Mouse (Mus musculus): ENCODE measurements around the gene Ctr9.

Ctr9 gene

GRCm38 (mm10) chr7:111014893-111015292 lies 13.9 kb upstream of the Ctr9 start:
- peak; percentile 93 for DNase-seq (ENCODE audit: low read depth, low spot score)
- Histone ChIP-seq H3K27me3 (ENCODE audit: control insufficient read depth, insufficient read depth, low read length, poor library complexity, severe bottlenecking) (no peaks in the 10 kb centered on the region), H3K36me3 (ENCODE audit: control insufficient read depth, insufficient read depth, low read length, poor library complexity, severe bottlenecking) (no peaks in the 10 kb centered on the region)

- no peak for DNase-seq (ENCODE audit: low read depth, low spot score)
- no peaks in the 10 kb centered on the region for H3K36me3 ChIP-seq (ENCODE audit: control insufficient read depth, insufficient read depth, low read length, poor library complexity, severe bottlenecking)
These were observed 13.0 kb upstream of the Ctr9 start for GRCm38 (mm10) chr7:111015731-111016130.

DNA sequence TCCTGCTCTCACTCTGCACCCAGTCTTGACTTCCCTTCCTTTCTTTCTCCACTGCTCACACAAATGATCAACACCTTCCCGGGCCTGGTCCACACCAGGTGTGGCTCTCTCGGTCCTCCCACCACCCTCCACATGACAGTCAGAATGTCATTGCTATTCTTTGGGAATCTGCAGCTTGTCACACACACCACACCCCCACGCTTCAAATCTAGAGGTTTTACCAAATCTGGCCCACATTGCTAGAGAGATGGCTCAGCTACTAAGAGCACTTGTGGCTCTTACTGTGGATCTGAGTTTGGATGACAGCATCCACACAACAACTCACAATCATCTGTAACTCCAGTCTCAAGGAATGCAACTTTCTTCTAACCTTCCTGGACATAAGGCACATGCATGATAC lies 11.8 kb upstream of the Ctr9 start:
- no peak for DNase-seq (ENCODE audit: low read depth, low spot score)
- H3K36me3 ChIP-seq (ENCODE audit: control insufficient read depth, insufficient read depth, low read length, poor library complexity, severe bottlenecking), result no peaks in the 10 kb centered on the region
- no peaks in the 10 kb centered on the region for H3K27me3 ChIP-seq (ENCODE audit: control insufficient read depth, insufficient read depth, low read length, poor library complexity, severe bottlenecking)

More at GRCm38 (mm10) chr7:111015731-111016130, 13.0 kb upstream of the Ctr9 start:
- no peaks in the 10 kb centered on the region for H3K27me3 ChIP-seq (ENCODE audit: control insufficient read depth, insufficient read depth, low read length, poor library complexity, severe bottlenecking)

DNA sequence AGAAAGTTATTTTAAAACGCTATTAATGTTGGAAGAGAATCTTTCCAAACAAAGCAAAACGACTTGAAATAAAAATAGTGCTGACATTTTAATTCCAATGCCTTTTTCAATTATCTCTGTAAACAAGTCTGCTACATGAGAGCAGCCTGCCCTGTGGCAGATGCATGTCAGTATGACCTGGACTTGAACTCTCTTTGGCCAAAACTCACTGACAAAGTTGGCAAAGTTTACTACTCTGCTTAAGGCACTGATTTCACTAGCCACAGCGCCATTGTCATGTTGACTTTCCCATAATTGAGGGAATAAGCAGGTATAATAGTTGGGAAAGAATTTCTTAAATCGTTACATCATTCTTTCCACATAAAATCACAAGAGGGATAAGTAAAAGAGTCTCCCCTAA lies 7.9 kb upstream of the Ctr9 start:
- no peaks in the 10 kb centered on the region for H3K27me3 ChIP-seq (ENCODE audit: control insufficient read depth, insufficient read depth, low read length, poor library complexity, severe bottlenecking)
- no peaks in the 10 kb centered on the region for H3K36me3 ChIP-seq (ENCODE audit: control insufficient read depth, insufficient read depth, low read length, poor library complexity, severe bottlenecking)
- no peak for DNase-seq (ENCODE audit: low read depth, low spot score)

DNA sequence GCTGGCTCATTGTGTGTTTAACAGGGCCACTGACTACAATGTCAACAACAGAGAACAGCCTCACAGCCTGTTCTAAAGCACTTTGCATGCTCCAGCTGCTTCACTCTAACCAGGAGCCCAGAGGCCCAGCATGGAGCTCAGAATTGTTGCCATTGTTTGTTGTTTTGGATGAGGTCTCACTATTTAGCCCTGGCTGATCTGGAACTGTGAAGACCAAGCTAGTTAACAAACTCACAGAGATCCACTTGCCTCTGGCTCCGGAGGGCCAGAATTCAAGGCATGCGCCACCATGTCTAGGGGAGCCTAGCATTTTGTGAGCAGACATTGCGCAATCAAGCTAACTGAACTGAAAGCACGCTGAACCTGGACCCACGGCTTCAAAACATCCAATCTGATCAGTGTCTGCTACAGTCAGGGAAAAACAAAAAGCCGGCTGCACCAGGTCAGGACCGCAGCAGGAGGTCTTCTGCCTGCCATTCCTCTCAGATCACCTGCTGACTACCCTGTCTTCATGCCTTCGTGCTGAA lies 4.6 kb upstream of the Ctr9 start:
- Histone ChIP-seq H3K36me3 (ENCODE audit: control insufficient read depth, insufficient read depth, low read length, poor library complexity, severe bottlenecking) (no peaks in the 10 kb centered on the region), H3K27me3 (ENCODE audit: control insufficient read depth, insufficient read depth, low read length, poor library complexity, severe bottlenecking) (no peaks in the 10 kb centered on the region)
- no peak for DNase-seq (ENCODE audit: low read depth, low spot score)

- no peaks in the 10 kb centered on the region for H3K36me3 ChIP-seq (ENCODE audit: control insufficient read depth, insufficient read depth, low read length, poor library complexity, severe bottlenecking)
- no peak for DNase-seq (ENCODE audit: low read depth, low spot score)
These were observed 3.8 kb upstream of the Ctr9 start for GRCm38 (mm10) chr7:111024912-111025311.

GRCm38 (mm10) chr7:111029046-111029553 lies 349 bp downstream of the Ctr9 start:
- no peaks in the 10 kb centered on the region for H3K27me3 ChIP-seq (ENCODE audit: control insufficient read depth, insufficient read depth, low read length, poor library complexity, severe bottlenecking)
- no peak for DNase-seq (ENCODE audit: low read depth, low spot score)

More at GRCm38 (mm10) chr7:111024912-111025311, 3.8 kb upstream of the Ctr9 start:
- H3K27me3 ChIP-seq (ENCODE audit: control insufficient read depth, insufficient read depth, low read length, poor library complexity, severe bottlenecking), result no peaks in the 10 kb centered on the region

DNA sequence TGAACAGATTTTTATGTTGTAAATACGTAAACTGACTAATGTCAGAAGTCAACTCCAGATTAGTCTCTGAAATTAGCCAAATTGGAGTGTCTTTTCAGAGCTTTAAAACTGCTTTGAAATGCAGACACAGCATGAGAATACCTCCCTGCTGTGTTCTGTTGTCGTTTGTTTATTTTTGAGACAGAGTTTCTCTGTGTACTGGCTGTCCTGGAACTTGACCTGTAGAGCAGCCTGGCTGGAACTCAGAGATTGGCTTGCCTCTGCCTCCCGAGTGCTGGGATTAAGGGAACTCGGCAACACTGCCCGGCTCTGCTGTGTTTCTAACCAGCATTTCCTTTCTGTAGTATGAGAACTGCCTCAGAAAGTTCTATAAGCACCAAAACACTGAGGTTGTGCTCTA lies 20.2 kb downstream of the Ctr9 start:
- H3K27me3 ChIP-seq (ENCODE audit: control insufficient read depth, insufficient read depth, low read length, poor library complexity, severe bottlenecking), result no peaks in the 10 kb centered on the region
- peaks cover 17% of the 10 kb centered on the region for H3K36me3 ChIP-seq (ENCODE audit: control insufficient read depth, insufficient read depth, low read length, poor library complexity, severe bottlenecking)
- no peak for DNase-seq (ENCODE audit: low read depth, low spot score)

More at GRCm38 (mm10) chr7:111029046-111029553, 349 bp downstream of the Ctr9 start:
- no peaks in the 10 kb centered on the region for H3K36me3 ChIP-seq (ENCODE audit: control insufficient read depth, insufficient read depth, low read length, poor library complexity, severe bottlenecking)

DNA sequence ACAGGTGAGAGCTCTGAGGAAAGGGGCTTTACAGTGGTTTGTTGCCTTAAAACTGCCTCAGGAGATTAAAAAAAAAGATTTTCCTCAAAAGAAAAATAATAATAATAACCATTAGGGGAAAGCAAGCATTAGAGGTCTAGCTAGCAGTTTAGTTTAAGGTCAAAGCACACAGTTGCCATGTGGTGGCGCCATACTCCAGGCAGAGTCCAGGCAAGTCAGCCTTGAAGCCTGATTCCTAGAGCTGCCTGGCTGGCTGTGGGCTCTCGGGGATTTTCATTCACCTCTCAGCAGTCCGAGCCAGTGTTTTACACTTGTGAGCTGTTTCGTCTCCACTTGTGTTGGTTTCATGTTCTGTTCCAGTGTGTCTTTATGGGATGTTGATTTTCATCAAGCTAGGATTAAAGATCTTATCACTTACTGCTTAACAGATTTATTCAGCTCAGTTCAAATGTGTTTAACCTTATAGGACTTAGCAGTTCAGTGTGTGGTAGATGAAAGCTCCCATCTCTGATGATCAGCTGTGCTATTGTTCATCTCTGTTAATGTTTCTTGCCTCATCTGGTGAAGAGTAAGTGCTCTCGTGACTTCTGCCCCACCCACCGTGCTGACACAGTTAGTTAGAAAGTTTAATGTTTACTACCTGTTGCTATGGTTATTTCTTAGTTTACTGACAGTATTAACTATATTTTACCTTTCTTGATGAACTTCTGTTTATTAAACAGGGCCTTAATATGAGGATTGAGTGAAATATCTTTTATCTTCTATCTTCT lies 21.1 kb downstream of the Ctr9 start:
- Histone ChIP-seq H3K27me3 (ENCODE audit: control insufficient read depth, insufficient read depth, low read length, poor library complexity, severe bottlenecking) (no peaks in the 10 kb centered on the region), H3K36me3 (ENCODE audit: control insufficient read depth, insufficient read depth, low read length, poor library complexity, severe bottlenecking) (peaks cover 11% of the 10 kb centered on the region)
- DNase-seq (ENCODE audit: low read depth, low spot score), result peak; percentile 76

DNA sequence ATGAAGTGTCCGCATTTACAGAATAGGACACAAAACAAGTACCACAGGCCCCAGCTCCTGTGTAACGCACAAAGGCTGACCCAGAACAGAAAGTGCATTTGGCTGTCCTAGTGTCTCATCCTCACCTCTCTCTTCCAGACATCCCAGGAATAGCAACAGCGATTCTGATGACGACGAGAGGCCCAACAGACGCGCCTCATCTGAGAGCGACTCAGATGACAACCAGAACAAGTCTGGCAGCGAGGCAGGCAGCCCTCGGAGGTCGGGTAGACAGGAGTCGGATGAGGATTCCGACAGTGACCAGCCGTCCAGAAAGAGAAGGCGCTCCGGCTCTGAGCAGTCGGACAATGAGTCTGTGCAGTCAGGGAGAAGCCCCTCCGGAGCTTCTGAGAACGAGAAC lies 26.5 kb downstream of the Ctr9 start:
- Histone ChIP-seq H3K27me3 (ENCODE audit: control insufficient read depth, insufficient read depth, low read length, poor library complexity, severe bottlenecking) (no peaks in the 10 kb centered on the region), H3K36me3 (ENCODE audit: control insufficient read depth, insufficient read depth, low read length, poor library complexity, severe bottlenecking) (peaks cover 5% of the 10 kb centered on the region)
- no peak for DNase-seq (ENCODE audit: low read depth, low spot score)

DNA sequence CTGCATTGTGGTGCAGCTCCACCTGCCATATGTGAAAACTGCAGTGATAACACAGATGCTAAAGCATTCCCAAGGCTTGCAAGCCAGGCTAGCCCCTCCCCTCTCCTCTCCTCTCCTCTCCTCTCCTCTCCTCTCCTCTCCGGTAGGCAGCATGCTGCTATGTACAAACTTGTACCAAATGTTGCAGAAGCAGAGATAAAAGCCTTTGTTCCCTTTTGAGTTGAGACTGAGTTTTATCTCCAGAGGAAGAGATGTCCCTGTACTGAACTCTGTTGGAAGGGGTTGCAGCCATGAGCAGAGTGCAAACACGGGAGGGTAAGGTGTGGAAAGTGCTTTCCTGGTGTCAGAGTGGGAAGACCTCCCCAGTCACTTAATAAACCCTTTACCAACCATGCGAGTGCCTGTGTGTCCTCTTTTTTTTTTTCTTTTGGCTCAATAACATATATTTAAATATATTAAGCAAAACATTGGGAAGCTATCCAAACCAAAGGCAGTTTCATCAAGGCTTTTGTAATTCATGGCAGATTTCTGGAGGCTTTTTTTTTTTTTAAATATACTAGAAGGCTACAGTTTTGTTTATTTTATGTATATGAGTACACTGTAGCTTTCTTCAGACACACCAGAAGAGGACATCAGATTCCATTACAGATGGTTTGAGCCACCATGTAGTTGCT lies 27.4 kb downstream of the Ctr9 start:
- DNase-seq (ENCODE audit: low read depth, low spot score), result no peak
- peaks cover 4% of the 10 kb centered on the region for H3K36me3 ChIP-seq (ENCODE audit: control insufficient read depth, insufficient read depth, low read length, poor library complexity, severe bottlenecking)
- no peaks in the 10 kb centered on the region for H3K27me3 ChIP-seq (ENCODE audit: control insufficient read depth, insufficient read depth, low read length, poor library complexity, severe bottlenecking)

DNA sequence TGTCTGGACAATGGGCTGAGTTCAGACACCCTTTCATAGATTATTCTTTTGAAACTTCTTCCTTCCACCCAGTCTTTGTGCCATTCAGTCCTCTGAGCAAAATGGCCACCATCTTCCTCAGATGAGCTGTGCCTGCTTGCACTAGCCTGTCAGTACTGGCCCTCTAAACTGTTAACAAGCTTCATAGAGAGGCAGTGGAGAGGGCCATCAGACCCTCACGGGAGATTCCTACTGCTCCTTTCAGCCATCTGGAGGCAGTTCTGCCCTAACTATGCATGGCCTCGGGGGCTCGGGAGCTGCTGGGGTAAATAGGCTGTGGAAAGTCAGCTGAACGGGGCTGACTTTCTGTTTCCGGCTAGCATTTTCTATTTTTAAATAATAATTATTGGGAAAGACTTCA lies 30.8 kb downstream of the Ctr9 start:
- H3K27me3 ChIP-seq (ENCODE audit: control insufficient read depth, insufficient read depth, low read length, poor library complexity, severe bottlenecking), result no peaks in the 10 kb centered on the region
- peaks cover 4% of the 10 kb centered on the region; the same call in 1 of the 2 replicates for H3K36me3 ChIP-seq (ENCODE audit: control insufficient read depth, insufficient read depth, low read length, poor library complexity, severe bottlenecking)
- DNase-seq (ENCODE audit: low read depth, low spot score), result no peak

DNA sequence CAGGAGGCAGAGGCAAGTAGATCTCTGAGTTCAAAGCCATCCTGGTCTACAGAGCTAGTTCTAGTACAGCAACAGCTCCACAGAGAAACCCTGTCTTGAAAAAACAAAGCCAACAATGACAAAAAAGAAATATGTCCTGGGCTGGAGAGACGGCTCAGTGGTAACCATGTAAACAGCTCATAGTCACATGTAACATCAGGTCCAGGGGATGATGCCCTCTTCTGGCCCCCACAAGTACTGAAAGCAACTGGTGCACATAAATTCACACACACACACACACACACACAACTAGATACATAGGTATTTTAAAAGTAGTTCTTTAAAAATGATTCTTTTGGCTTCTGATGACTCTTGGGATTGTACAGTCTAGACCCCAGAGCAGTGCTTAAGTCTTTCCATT lies 34.2 kb downstream of the Ctr9 start:
- Histone ChIP-seq H3K36me3 (ENCODE audit: control insufficient read depth, insufficient read depth, low read length, poor library complexity, severe bottlenecking) (peaks cover under 1% of the 10 kb centered on the region; the same call in 1 of the 2 replicates), H3K27me3 (ENCODE audit: control insufficient read depth, insufficient read depth, low read length, poor library complexity, severe bottlenecking) (no peaks in the 10 kb centered on the region)
- no peak for DNase-seq (ENCODE audit: low read depth, low spot score)

DNA sequence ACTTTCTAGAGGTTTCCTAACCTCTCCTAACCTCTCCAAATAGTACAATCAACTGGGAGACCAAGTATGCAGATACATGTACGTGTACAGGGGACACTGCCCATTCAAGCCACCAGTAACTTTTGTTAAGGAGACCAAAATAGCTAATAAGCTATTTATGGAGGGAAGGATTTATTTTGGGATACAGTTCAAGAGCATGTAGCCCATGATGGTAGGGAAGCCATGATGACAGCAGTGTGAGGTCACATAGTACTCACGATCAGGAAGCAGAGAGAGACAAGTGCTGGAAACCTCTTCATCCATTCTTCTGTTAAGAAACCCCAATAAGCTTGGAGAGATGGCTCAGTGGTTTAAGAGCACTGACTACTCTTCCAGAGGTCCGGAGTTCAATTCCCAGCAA lies 39.4 kb downstream of the Ctr9 start:
- DNase-seq (ENCODE audit: low read depth, low spot score), result no peak
- H3K36me3 ChIP-seq (ENCODE audit: control insufficient read depth, insufficient read depth, low read length, poor library complexity, severe bottlenecking), result peaks cover 23% of the 10 kb centered on the region

More for the DNA sequence above, 39.4 kb downstream of the Ctr9 start:
- no peaks in the 10 kb centered on the region for H3K27me3 ChIP-seq (ENCODE audit: control insufficient read depth, insufficient read depth, low read length, poor library complexity, severe bottlenecking)
